Mouse (Mus musculus) granulocyte monocyte progenitor cell, adult 5-6 weeks (primary cell): ENCODE results near the gene Olfr718-ps1. TPM values are rescaled to one million over a fixed set of nuclear protein-coding genes. Genes with fewer than 3 reads are reported as not detected.

Experiments used
- ATAC-seq: replicated peaks from 2 replicates; pipeline ENCODE4 v1.8.0; 2016; ENCODE audit warnings: mild to moderate bottlenecking, moderate TSS enrichment, inconsistent platforms; ENCODE audit not compliant: poor library complexity, severe bottlenecking
- total RNA-seq, 2 experiments: library from RNA; stranded (forward) in 1 of 2; stranded (reverse) in 1 of 2; fragments of 200-712, 200-1000 nt in 1 of 2; fragments of >200 nt in 1 of 2; fragmentation: Nextera tagmentation in 1 of 2; gene quantifications; 2 replicates each; pipeline ENCODE4 v1.2.3; 2014 to 2017

Olfr718-ps1 gene
- total RNA-seq, 2 experiments from 2014 or later, result not detected

- peak; percentile 53 for ATAC-seq
Measured at GRCm38 (mm10) chr5:143130342-143130741, 17.0 kb downstream of the Olfr718-ps1 start.

- no peak for ATAC-seq
Measured at GRCm38 (mm10) chr5:143129101-143129500, 18.3 kb downstream of the Olfr718-ps1 start.

GRCm38 (mm10) chr5:143127837-143128236 lies 19.5 kb downstream of the Olfr718-ps1 start:
- no peak for ATAC-seq

GRCm38 (mm10) chr5:143126908-143127307 lies 20.5 kb downstream of the Olfr718-ps1 start:
- ATAC-seq, result no peak

- ATAC-seq, result no peak
Measured at GRCm38 (mm10) chr5:143126089-143126488, 21.3 kb downstream of the Olfr718-ps1 start.

- ATAC-seq, result no peak
Measured at GRCm38 (mm10) chr5:143125601-143126000, 21.8 kb downstream of the Olfr718-ps1 start.

GRCm38 (mm10) chr5:143124805-143125378 lies 22.5 kb downstream of the Olfr718-ps1 start:
- no peak for ATAC-seq

GRCm38 (mm10) chr5:143122673-143123072 lies 24.7 kb downstream of the Olfr718-ps1 start:
- no peak for ATAC-seq

- peak; percentile 87 for ATAC-seq
Measured at GRCm38 (mm10) chr5:143122125-143122524, 25.3 kb downstream of the Olfr718-ps1 start.

- peak; percentile 97 for ATAC-seq
Measured at GRCm38 (mm10) chr5:143112281-143113246, 34.8 kb downstream of the Olfr718-ps1 start, which contains the start of gene Rnf216. Rnf216 (minus strand) TSS chr5:143112994.

GRCm38 (mm10) chr5:143106842-143107241 lies 40.5 kb downstream of the Olfr718-ps1 start:
- ATAC-seq, result no peak

- no peak for ATAC-seq
Measured at GRCm38 (mm10) chr5:143103231-143103630, 44.1 kb downstream of the Olfr718-ps1 start.

GRCm38 (mm10) chr5:143101626-143102025 lies 45.8 kb downstream of the Olfr718-ps1 start:
- ATAC-seq, result no peak

- ATAC-seq, result no peak
Measured at GRCm38 (mm10) chr5:143095256-143095655, 52.1 kb downstream of the Olfr718-ps1 start.

GRCm38 (mm10) chr5:143092891-143093290 lies 54.5 kb downstream of the Olfr718-ps1 start:
- no peak for ATAC-seq

- peak; percentile 50; the same call in 1 of the 2 replicates for ATAC-seq
Measured at GRCm38 (mm10) chr5:143084898-143085297, 62.5 kb downstream of the Olfr718-ps1 start.

Other genes with a start within 250 kb of the Olfr718-ps1 start
- 2,571 and 3,677 TPM in 2 replicates for gene Actb, start 240.8 kb downstream of the Olfr718-ps1 start, total RNA-seq (2014; fragmentation: Nextera tagmentation)
- gene Actb, start 240.8 kb downstream of the Olfr718-ps1 start, total RNA-seq (2017), result 2,475 and 4,369 TPM in 2 replicates
- not detected in 2 replicates for gene Fscn1, start 187.2 kb downstream of the Olfr718-ps1 start, total RNA-seq (2014; fragmentation: Nextera tagmentation)
- gene Fscn1, start 187.2 kb downstream of the Olfr718-ps1 start, total RNA-seq (2017), result not detected in 2 replicates
- gene Rnf216, start 34.6 kb downstream of the Olfr718-ps1 start, total RNA-seq (2014; fragmentation: Nextera tagmentation), result 41.1 and 42.5 TPM in 2 replicates
- 33.1 and 37.3 TPM in 2 replicates for gene Rnf216, start 34.6 kb downstream of the Olfr718-ps1 start, total RNA-seq (2017)
- 7.9 and 10.9 TPM in 2 replicates for gene Rbak, start 33.2 kb upstream of the Olfr718-ps1 start, total RNA-seq (2014; fragmentation: Nextera tagmentation)
- gene Rbak, start 33.2 kb upstream of the Olfr718-ps1 start, total RNA-seq (2017), result 10.3 and 14.3 TPM in 2 replicates
- gene Spdye4b, start 33.4 kb upstream of the Olfr718-ps1 start, total RNA-seq (2014; fragmentation: Nextera tagmentation), result not detected in 2 replicates
- not detected in 2 replicates for gene Spdye4b, start 33.4 kb upstream of the Olfr718-ps1 start, total RNA-seq (2017)
- gene Spdye4a, start 79.3 kb upstream of the Olfr718-ps1 start, total RNA-seq (2014; fragmentation: Nextera tagmentation), result not detected in 2 replicates
- gene Spdye4a, start 79.3 kb upstream of the Olfr718-ps1 start, total RNA-seq (2017), result not detected in 2 replicates
- 7.6 and 8.6 TPM in 2 replicates for gene Zfp12, start 87.6 kb upstream of the Olfr718-ps1 start, total RNA-seq (2014; fragmentation: Nextera tagmentation)
- gene Zfp12, start 87.6 kb upstream of the Olfr718-ps1 start, total RNA-seq (2017), result 10.6 and 12.6 TPM in 2 replicates
- gene Zfp316, start 122.4 kb upstream of the Olfr718-ps1 start, total RNA-seq (2014; fragmentation: Nextera tagmentation), result 2.8 and 3.5 TPM in 2 replicates
- 2.7 and 3.5 TPM in 2 replicates for gene Zfp316, start 122.4 kb upstream of the Olfr718-ps1 start, total RNA-seq (2017)
- not detected in 2 replicates for gene Zfp853, start 146.0 kb upstream of the Olfr718-ps1 start, total RNA-seq (2014; fragmentation: Nextera tagmentation)
- not detected in 2 replicates for gene Zfp853, start 146.0 kb upstream of the Olfr718-ps1 start, total RNA-seq (2017)
- gene E130309D02Rik, start 167.8 kb upstream of the Olfr718-ps1 start, total RNA-seq (2014; fragmentation: Nextera tagmentation), result 40.5 and 47.3 TPM in 2 replicates
- 16.5 and 22.4 TPM in 2 replicates for gene E130309D02Rik, start 167.8 kb upstream of the Olfr718-ps1 start, total RNA-seq (2017)
- 57.9 and 81.0 TPM in 2 replicates for gene Zdhhc4, start 181.7 kb upstream of the Olfr718-ps1 start, total RNA-seq (2014; fragmentation: Nextera tagmentation)
- 38.5 and 49.2 TPM in 2 replicates for gene Zdhhc4, start 181.7 kb upstream of the Olfr718-ps1 start, total RNA-seq (2017)
- gene Grid2ip, start 209.8 kb upstream of the Olfr718-ps1 start, total RNA-seq (2014; fragmentation: Nextera tagmentation), result not detected in 2 replicates
- gene Grid2ip, start 209.8 kb upstream of the Olfr718-ps1 start, total RNA-seq (2017), result not detected in 2 replicates